Mouse (Mus musculus) C2C12 (cell line): ENCODE results near the gene Vamp3. TPM values are rescaled to one million over a fixed set of nuclear protein-coding genes. Genes with fewer than 3 reads are reported as not detected.
"Not testable (repeated sequence)": the region's sequence is repeated elsewhere in the genome, so short reads cannot be mapped to it uniquely, and the experiment has no call there.

Experiments
- H3K27me3 ChIP-seq: one replicate; pipeline ENCODE4 v1.6.1; 2011; ENCODE audit not compliant: control insufficient read depth, insufficient read depth, insufficient read length
- H3K36me3 ChIP-seq: one replicate; pipeline ENCODE4 v1.6.1; 2011; ENCODE audit not compliant: control insufficient read depth, insufficient read depth
- H3K4me3 ChIP-seq: one replicate; pipeline ENCODE4 v1.5.1; 2011; ENCODE audit warnings: mild to moderate bottlenecking, control low read depth; ENCODE audit not compliant: poor library complexity, insufficient read depth, severe bottlenecking
- H3K79me2 ChIP-seq: one replicate; pipeline ENCODE4 v1.6.1; 2011; ENCODE audit not compliant: control insufficient read depth, insufficient read depth
- H3K79me3 ChIP-seq: one replicate; pipeline ENCODE4 v1.6.1; 2011; ENCODE audit warnings: low read depth, control low read depth
- H3ac ChIP-seq: one replicate; pipeline ENCODE3; 2011; ENCODE audit warnings: low read depth; ENCODE audit not compliant: control insufficient read depth, insufficient read length
- CEBPB ChIP-seq: IDR thresholded peaks from one replicate; pipeline ENCODE4 v1.6.1; 2011; ENCODE audit warnings: low read depth, mild to moderate bottlenecking, control low read depth, moderate library complexity
- CTCF ChIP-seq: IDR thresholded peaks from one replicate; pipeline ENCODE4 v1.5.1; 2011; ENCODE audit not compliant: control insufficient read depth, insufficient read depth, insufficient read length
- FOSL1 ChIP-seq: IDR thresholded peaks from one replicate; pipeline ENCODE4 v1.8.0; 2011; ENCODE audit warnings: mild to moderate bottlenecking, low read length; ENCODE audit not compliant: poor library complexity, insufficient read depth, severe bottlenecking
- MAX ChIP-seq: IDR thresholded peaks from one replicate; pipeline ENCODE4 v1.6.1; 2011; ENCODE audit warnings: mild to moderate bottlenecking, control low read depth
- MYOD1 ChIP-seq: IDR thresholded peaks from one replicate; pipeline ENCODE4 v1.6.1; 2011; ENCODE audit warnings: low read depth; ENCODE audit not compliant: control insufficient read depth, insufficient read length
- MYOG ChIP-seq: IDR thresholded peaks from one replicate; pipeline ENCODE4 v1.6.1; 2011; ENCODE audit not compliant: control insufficient read depth, insufficient read length; ENCODE audit errors: extremely low read depth
- USF1 ChIP-seq: IDR thresholded peaks from one replicate; pipeline ENCODE4 v1.6.1; 2011; ENCODE audit warnings: low read depth, mild to moderate bottlenecking, control low read depth, moderate library complexity
- polyA plus RNA-seq: library from polyadenylated mRNA; unstranded; fragments of >200 nt; fragmentation: generic; extraction: Trizol; gene quantifications from one replicate; pipeline ENCODE4 v1.2.1, GENCODE M21; 2012; ENCODE audit warnings: missing spikeins

The Vamp3 gene
- polyA plus RNA-seq, 1 experiment = 40.4 TPM

DNA sequence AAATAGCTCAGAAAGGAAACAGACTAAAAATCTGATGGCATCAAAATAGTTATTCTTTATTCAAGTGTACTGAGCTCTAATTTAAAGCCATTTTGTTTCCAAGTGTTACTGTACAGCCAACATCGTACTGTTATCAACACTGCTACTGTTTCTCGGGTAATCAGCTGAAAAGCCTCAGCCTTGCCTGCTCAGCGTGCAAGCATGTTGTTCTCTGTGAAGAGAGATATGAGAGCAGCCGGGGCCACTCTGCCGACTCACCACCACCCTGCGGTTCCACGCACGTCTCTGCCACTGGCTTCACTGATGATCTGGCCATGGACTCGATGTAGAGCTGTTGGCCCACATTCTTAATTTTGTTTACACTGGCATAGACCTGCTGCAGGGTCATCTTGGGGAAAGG is 33.6 kb downstream of the Vamp3 start:
- H3K27me3 ChIP-seq = no peaks in the 10 kb centered on the region
- no peak overlapping the region for H3K4me3 ChIP-seq
- TF ChIP-seq CTCF (no peak), CEBPB (no peak), MYOG (no peak), MYOD1 (no peak), FOSL1 (no peak), MAX (no peak), USF1 (no peak)
- H3K36me3 ChIP-seq = peaks cover 24% of the 10 kb centered on the region
- H3K79me2 ChIP-seq = no peaks in the 10 kb centered on the region
- H3K79me3 ChIP-seq = no peaks in the 10 kb centered on the region
- no peak overlapping the region for H3ac ChIP-seq

DNA sequence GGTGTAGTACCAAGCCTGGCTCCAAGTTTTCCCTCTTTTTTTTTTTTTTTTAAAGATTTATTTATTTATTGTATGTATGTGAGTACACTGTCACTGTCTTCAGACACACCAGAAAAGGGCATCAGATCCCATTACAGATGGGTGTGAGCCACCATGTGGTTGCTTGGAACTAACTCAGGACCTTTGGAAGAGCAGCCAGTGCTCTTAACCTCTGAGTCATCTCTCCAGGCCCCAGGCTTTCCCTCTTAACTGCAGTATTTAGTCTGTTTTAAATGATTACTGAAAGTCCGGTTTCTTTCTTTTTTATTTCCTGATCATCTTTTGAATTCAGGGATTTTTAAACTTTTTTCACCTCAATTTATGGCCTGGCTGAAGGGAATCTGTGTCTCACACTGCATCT is 40.4 kb downstream of the Vamp3 start:
- H3K36me3 ChIP-seq = peaks cover 23% of the 10 kb centered on the region
- not testable (repeated sequence) for H3K4me3 ChIP-seq, H3K79me3 ChIP-seq, H3ac ChIP-seq, H3K79me2 ChIP-seq, H3K27me3 ChIP-seq

DNA sequence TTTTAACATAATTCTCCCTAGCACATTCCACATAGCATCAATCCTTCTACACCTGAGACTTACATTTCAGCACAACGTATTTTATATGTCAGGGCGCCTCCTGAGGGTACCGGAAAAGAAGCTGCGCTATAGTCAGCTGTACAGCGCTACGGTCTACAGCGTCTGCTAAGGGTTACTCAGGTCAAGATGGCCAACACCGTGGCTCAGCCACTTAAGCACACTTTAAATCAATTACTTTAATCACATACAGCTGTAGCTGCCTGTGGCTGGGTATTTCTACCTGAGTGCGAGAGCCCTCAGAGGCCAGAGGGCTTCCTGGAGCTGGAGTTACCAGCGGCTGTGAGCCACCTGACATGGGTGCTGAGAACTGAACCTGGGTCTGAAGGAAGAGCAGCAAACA is 41.8 kb downstream of the Vamp3 start:
- TF ChIP-seq CTCF (no peak), CEBPB (no peak), MYOG (no peak), FOSL1 (no peak)
- Histone ChIP-seq H3K79me3 (no peaks in the 10 kb centered on the region), H3ac (no peak overlapping the region), H3K36me3 (peaks cover 16% of the 10 kb centered on the region), H3K27me3 (no peaks in the 10 kb centered on the region), H3K79me2 (no peaks in the 10 kb centered on the region), H3K4me3 (no peak overlapping the region)

DNA sequence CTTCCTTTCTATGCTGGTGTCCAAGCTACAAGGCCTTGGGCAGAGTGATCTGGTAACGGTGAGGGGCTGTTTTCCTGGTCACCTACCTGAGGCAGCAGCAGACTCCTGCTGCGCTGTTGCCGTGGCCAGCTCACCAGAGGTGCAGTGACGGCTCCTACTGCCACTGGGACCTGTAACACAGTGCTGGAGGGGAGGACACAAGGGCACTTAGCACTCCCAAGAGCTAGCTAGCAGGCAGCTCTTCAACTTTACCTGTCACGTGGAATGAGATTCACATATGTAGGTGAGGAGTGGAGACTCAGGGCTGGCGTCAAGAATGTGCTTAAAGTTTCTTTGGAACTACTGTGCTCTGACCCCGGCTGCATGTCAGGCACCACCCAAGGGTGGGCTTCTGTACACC is 47.4 kb downstream of the Vamp3 start:
- H3ac ChIP-seq = no peak overlapping the region
- no peaks in the 10 kb centered on the region for H3K79me2 ChIP-seq
- H3K79me3 ChIP-seq = no peaks in the 10 kb centered on the region
- TF ChIP-seq CEBPB (no peak), USF1 (no peak)
- H3K27me3 ChIP-seq = no peaks in the 10 kb centered on the region
- peaks cover 19% of the 10 kb centered on the region for H3K36me3 ChIP-seq
- no peak overlapping the region for H3K4me3 ChIP-seq

DNA sequence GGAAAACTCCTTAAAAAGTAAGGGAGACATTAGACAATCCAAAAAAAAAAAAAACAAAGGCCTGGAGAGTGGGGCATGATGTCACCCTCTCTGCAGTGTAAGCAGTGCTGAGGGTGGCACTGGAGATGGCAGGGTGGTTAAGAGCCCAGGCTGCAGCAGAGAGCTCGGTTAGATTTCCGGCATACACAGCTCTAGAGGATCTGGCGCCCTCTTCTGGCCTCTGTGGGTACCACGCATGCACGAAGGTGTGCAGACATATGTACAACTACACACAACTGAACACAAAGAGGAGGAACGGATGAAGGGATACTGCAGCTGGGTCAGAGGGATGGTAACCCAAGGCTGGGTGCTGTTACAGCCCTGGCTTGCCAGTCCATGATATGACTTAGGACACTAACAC is 50.8 kb downstream of the Vamp3 start:
- Histone ChIP-seq H3K79me2 (no peaks in the 10 kb centered on the region), H3K36me3 (peaks cover 7% of the 10 kb centered on the region), H3K79me3 (no peaks in the 10 kb centered on the region), H3K27me3 (no peaks in the 10 kb centered on the region), H3ac (no peak overlapping the region), H3K4me3 (no peak overlapping the region)
- TF ChIP-seq CTCF (peak; percentile 74), FOSL1 (no peak), MAX (no peak), USF1 (no peak), CEBPB (no peak)

DNA sequence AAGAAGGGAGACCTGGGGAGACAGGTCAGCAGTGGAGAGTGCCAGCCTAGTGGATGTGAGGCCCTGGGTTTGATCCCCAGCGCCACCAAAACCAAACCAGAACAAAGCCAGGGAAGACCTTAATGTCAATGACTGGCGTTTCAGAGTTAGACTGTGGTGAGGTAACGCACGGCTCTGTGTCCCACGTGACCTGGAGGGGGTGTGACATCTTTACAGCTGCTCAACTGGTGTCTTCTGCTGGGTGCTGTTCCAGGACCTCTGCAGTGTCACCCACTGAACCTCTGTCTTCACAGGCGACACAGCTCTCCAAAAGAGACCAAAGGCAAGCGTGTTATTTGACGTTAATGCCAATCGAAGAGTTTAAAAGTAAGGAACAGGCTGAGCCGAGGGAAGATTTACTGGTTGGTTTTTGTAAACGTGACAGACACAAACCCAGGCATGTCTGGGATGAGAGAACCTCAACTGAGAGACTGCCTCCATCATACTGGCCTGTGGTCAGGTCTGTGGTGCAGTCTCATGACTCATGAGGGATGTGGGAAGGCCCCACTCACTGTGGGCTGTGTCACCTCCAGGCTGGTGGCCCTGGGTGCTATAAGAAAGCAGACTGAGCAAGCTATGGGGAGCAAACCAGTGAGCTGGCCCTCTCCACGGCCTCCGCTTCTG is 52.0 kb downstream of the Vamp3 start:
- no peak overlapping the region for H3K4me3 ChIP-seq
- peaks cover 7% of the 10 kb centered on the region for H3K36me3 ChIP-seq
- H3K79me3 ChIP-seq = no peaks in the 10 kb centered on the region
- no peaks in the 10 kb centered on the region for H3K27me3 ChIP-seq
- no peak for TF ChIP-seq MYOG
- no peak for TF ChIP-seq CEBPB
- TF ChIP-seq FOSL1 = peak; percentile 82
- peak; percentile 87 for TF ChIP-seq USF1
- no peaks in the 10 kb centered on the region for H3K79me2 ChIP-seq
- H3ac ChIP-seq = no peak overlapping the region

DNA sequence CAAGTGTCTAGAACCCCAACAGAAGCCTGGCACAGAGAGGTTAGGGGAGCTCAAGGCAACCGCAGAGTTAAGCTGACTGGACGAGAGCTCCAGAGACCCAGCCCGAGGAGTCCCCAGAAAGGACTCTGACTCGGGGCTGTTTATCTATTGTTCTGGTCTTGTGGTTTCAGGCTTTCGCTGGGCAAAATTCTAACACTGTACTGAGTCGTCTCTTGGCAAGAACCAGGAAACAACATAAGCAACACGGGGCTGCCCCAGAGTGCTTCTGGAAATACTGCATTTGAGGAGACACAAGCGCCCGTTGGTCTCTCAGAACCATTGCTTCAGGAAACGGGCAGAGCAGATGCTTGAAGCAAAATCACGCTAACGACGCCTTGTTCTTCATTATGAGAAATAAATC is 56.4 kb downstream of the Vamp3 start:
- Histone ChIP-seq H3ac (no peak overlapping the region), H3K4me3 (no peak overlapping the region), H3K27me3 (no peaks in the 10 kb centered on the region), H3K79me3 (no peaks in the 10 kb centered on the region), H3K79me2 (no peaks in the 10 kb centered on the region), H3K36me3 (no peaks in the 10 kb centered on the region)
- TF ChIP-seq MYOD1 = no peak
- TF ChIP-seq FOSL1 = no peak
- no peak for TF ChIP-seq MAX
- TF ChIP-seq CEBPB = no peak
- TF ChIP-seq CTCF = no peak
- no peak for TF ChIP-seq USF1
- no peak for TF ChIP-seq MYOG
